Comparison of ENCODE assay signal across 8 mouse cellular contexts in genomic region chr7:123031211-123031743, GRCm38 (mm10).
DNase-seq lines count a peak whose midpoint lies in the region; ATAC-seq and TF ChIP-seq lines count a peak whose summit lies in the region.

No protein-coding gene starts in this region.

- H3K27ac ChIP-seq in ES-E14 (ENCODE audit: insufficient read depth, low read depth, low read length, poor library complexity, severe bottlenecking): no peak overlapping the region
- H3K27ac ChIP-seq in forebrain, embryonic 12.5 days: peak overlapping the region; percentile 91
- H3K27ac ChIP-seq in kidney, embryonic 14.5 days (ENCODE audit: low read depth, low read length): no peak overlapping the region
- H3K27ac ChIP-seq in liver, embryonic 12.5 days: no peak overlapping the region

- peak overlapping the region; percentile 83 for H3K4me2 ChIP-seq in forebrain, embryonic 12.5 days
- peak overlapping the region; percentile 75 for H3K4me2 ChIP-seq in kidney, embryonic 14.5 days (replicated peaks; ENCODE audit: low read depth, low read length)
- peak overlapping the region; percentile 56 for H3K4me2 ChIP-seq in liver, embryonic 12.5 days

- peaks cover 2 to 18% of the 10 kb centered on the region in 2 experiments; a peak in 2 of 4 replicates for H3K4me1 ChIP-seq in ES-E14 (ENCODE audit: control insufficient read depth in 2 of 2, insufficient read depth in 2 of 2, low read length in 2 of 2, poor library complexity in 1 of 2)
- H3K4me1 ChIP-seq in forebrain, embryonic 12.5 days: peaks cover 24% of the 10 kb centered on the region
- peaks cover 15% of the 10 kb centered on the region; the same call in 1 of the 2 replicates for H3K4me1 ChIP-seq in kidney, embryonic 14.5 days (ENCODE audit: control insufficient read depth, insufficient read depth, low read length)
- H3K4me1 ChIP-seq in liver, embryonic 12.5 days: 0 out of 2 replicates have a peak, but pooled peaks cover 5% of the 10 kb centered on the region

- H3K4me3 ChIP-seq in ES-E14 (ENCODE audit: insufficient read depth in 1 of 2, low read depth in 1 of 2, low read length in 2 of 2, poor library complexity in 1 of 2, severe bottlenecking in 1 of 2): peak overlapping the region; percentile 45 to 55; a peak in 3 of 4 replicates
- H3K4me3 ChIP-seq in forebrain, embryonic 12.5 days (replicated peaks): peak overlapping the region; percentile 41
- peak overlapping the region; percentile 42 for H3K4me3 ChIP-seq in kidney, embryonic 14.5 days (ENCODE audit: low read length)
- 0 out of 2 replicates have a peak overlapping the region, but pooled peaks have one; percentile 23 for H3K4me3 ChIP-seq in liver, embryonic 12.5 days

- under 1% methylated on average over 12 of the region's 12 CpGs for WGBS in forebrain, embryonic 12.5 days
- 6% methylated on average over 12 of the region's 12 CpGs for WGBS in kidney, embryonic 14.5 days
- 12% methylated on average over 12 of the region's 12 CpGs for WGBS in liver, embryonic 12.5 days (ENCODE audit: insufficient replicate concordance)

- ATAC-seq in forebrain, embryonic 12.5 days (ENCODE audit: low FRiP score): peak; percentile 73
- peak; percentile 71 for ATAC-seq in kidney, embryonic 14.5 days (ENCODE audit: low FRiP score, low TSS enrichment)
- ATAC-seq in liver, embryonic 12.5 days: no peak

- H3K27me3 ChIP-seq in forebrain, embryonic 12.5 days: peaks cover 7% of the 10 kb centered on the region; the same call in 1 of the 2 replicates
- no peaks in the 10 kb centered on the region for H3K27me3 ChIP-seq in kidney, embryonic 14.5 days (ENCODE audit: control insufficient read depth, insufficient read depth, low read length)
- peaks cover 27% of the 10 kb centered on the region for H3K27me3 ChIP-seq in liver, embryonic 12.5 days (replicated peaks)

- no peaks in the 10 kb centered on the region for H3K36me3 ChIP-seq in ES-E14 (ENCODE audit: control insufficient read depth, insufficient read depth, low read length, poor library complexity, severe bottlenecking)
- no peaks in the 10 kb centered on the region for H3K36me3 ChIP-seq in forebrain, embryonic 12.5 days (replicated peaks)
- H3K36me3 ChIP-seq in kidney, embryonic 14.5 days (ENCODE audit: control insufficient read depth, insufficient read depth, low read length): no peaks in the 10 kb centered on the region
- H3K36me3 ChIP-seq in liver, embryonic 12.5 days: no peaks in the 10 kb centered on the region

- no peak for DNase-seq in ES-E14 (ENCODE audit: low read depth, low spot score)
- peak; percentile 42 for DNase-seq in brain, embryonic 18.5 days (ENCODE audit: low read depth, low spot score)
- peak; percentile 22 for DNase-seq in right cerebral cortex, postnatal 4 days
- DNase-seq in spleen, postnatal 14 days (ENCODE audit: low spot score in 2 of 2): no peak
- no peak for DNase-seq in adrenal gland, adult 2 months

- in situ Hi-C loops in ES-E14 (cut with MboI; ENCODE audit: low sequenced_read_pairs in 2 of 2, unreplicated experiment in 2 of 2): loop anchor here (10.0 to 25.0 kb wide), 2 partner anchors 431 to 434 kb away; partner anchors contain the start of gene Aqp8 (in 2 of the 2)

- peak overlapping the region; percentile 23; the same call in 1 of the 2 replicates for H3K9ac ChIP-seq in ES-E14 (ENCODE audit: insufficient read depth, low read depth, low read length, poor library complexity, severe bottlenecking)
- H3K9ac ChIP-seq in forebrain, embryonic 12.5 days: peak overlapping the region; percentile 63
- peak overlapping the region; percentile 52; the same call in 1 of the 2 replicates for H3K9ac ChIP-seq in kidney, embryonic 14.5 days (ENCODE audit: low read depth, low read length)
- no peak overlapping the region for H3K9ac ChIP-seq in liver, embryonic 12.5 days

- H3K9me3 ChIP-seq in ES-E14 (ENCODE audit: control insufficient read depth, insufficient read depth, low read depth, low read length): no peaks in the 10 kb centered on the region
- H3K9me3 ChIP-seq in forebrain, embryonic 12.5 days: no peaks in the 10 kb centered on the region
- H3K9me3 ChIP-seq in kidney, embryonic 14.5 days (ENCODE audit: control insufficient read depth, low read length): no peaks in the 10 kb centered on the region
- no peaks in the 10 kb centered on the region for H3K9me3 ChIP-seq in liver, embryonic 12.5 days (replicated peaks)

TF ChIP-seq in ES-E14, 5 proteins besides CTCF, POLR2A, EP300 and RAD21:
- TF ChIP-seq ZNF384 (IDR thresholded peaks at IDR 0.05; ENCODE audit: low read depth, low read length) (no peak), ZC3H11A (IDR thresholded peaks at IDR 0.05; ENCODE audit: borderline replicate concordance, low read depth, low read length) (no peak)

Comparison
In these comparisons a context has a peak if more than half of its experiments do, and no peak if none do; other contexts are left out.
1. DNase-seq: peak in brain, embryonic 18.5 days (single experiment) and right cerebral cortex, postnatal 4 days (single experiment); none in ES-E14 (single experiment), spleen, postnatal 14 days (0 of 2) and adrenal gland, adult 2 months (single experiment).
2. Peak in every context shown above with its lines, with median percentiles within 50 percentile points of each other: H3K4me3 ChIP-seq and H3K4me2 ChIP-seq.